Mouse (Mus musculus) kidney, adult 2 months (tissue): ENCODE data around the gene Mylk.

Experiments
- CTCF ChIP-seq: fragments of 200-500 bp; conservative IDR thresholded peaks from 2 replicates; pipeline ENCODE4 v1.5.1; 2011; ENCODE audit warnings: low read depth, mild to moderate bottlenecking, control low read depth, low read length, moderate library complexity, mixed read lengths; ENCODE audit not compliant: insufficient read depth, insufficient read length
- POLR2A ChIP-seq: fragments of 200-500 bp; IDR thresholded peaks from one replicate; pipeline ENCODE4 v1.6.1; 2011; ENCODE audit warnings: low read depth, low read length, control low read depth

GRCm38 (mm10) chr16:34934486-34934885 is 189.5 kb downstream of the Mylk start:
- no peak for TF ChIP-seq CTCF
- no peak for TF ChIP-seq POLR2A
